Mouse (Mus musculus) kidney, adult 11 months (tissue): ENCODE data around the gene Glg1.

Experiments used
- DNase-seq: peaks from one replicate; pipeline ENCODE4 v3.0.0; 2022

The Glg1 gene

DNA sequence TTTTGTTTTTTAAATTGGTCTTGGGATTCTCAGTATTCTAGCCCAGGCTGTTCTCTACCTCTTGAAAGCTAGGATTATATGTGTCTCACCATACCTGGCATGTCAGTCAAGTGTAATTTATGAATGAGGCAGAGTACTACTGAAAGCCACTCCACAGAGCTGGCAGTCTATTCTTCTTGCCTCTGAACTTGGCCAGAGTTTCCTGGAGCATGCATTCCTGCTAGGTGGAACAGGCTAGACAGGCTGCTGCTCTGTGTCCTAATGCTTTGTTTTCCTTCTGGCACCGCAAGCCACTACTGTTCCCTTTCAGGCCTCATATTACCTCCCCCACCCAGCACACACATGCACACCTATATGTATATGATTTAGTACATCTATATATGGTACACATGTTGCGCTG, 128.3 kb downstream of the Glg1 start:
- DNase-seq: no peak

DNA sequence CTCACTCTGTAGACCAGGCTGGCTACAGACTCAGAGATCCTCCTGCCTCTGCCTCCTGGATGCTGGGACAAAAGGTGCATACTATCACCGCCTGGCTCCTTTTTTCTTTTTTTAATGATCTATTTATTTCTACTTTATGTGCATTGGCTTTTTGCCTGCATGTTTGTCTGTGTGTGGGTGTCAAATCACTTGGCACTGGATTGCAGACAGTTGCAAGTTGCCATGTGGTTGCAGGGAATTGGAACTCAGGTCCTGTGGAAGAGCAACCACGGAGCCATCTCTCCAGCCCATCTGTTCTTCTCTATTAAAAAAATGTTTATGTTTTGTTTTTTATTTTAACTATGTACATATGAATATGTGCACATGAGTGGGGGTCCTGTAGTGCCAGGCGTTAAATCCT, 139.5 kb downstream of the Glg1 start:
- no peak for DNase-seq

DNA sequence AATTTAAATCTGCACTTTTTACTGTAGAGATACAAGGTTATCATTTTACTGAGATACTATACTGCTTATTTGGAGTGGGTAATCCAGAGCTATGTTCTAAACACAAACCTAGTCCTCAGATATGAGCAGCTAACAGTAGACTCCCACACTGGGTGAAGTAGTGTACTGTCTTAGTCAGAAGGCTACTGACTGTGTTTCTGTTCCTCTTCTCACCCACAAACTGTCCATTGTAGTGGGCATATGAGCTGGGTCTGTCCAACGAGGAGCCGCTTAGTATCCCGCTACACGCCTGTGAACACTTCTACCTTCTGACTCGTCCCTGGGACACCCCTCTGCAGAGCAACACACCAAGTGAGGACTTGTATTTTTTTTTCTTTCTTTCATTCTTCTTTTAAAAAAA, 144.1 kb downstream of the Glg1 start:
- DNase-seq: no peak
